Mouse (Mus musculus) c-Kit-positive CD71-positive TER-119-negative erythroid progenitor cells, embryonic 14.5 days (primary cell): ENCODE data around the gene Vnn3.

Experiments
- DNase-seq: peaks from one replicate; pipeline ENCODE4 v3.0.0-alpha.2; 2013; ENCODE audit warnings: low read depth

Vnn3 gene

DNA sequence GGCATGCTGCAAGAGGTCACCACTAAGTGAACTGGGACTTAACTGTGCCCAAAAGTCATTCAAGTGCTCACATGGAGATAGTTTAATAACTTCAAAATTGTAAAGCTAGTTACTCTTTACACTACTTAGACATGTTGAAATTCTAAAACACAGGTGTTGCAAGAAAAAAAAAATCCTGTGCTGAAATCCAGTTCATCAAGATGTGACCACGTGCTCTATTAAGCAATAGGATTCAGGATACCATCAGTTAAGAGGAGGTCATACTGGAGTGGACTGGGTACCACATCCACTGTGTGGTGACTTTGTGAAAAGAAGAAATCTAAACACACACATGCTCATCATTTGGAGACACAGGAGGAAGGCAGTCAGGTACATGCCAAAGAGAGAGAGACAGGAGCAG is 41.7 kb downstream of the Vnn3 start:
- DNase-seq: no peak

DNA sequence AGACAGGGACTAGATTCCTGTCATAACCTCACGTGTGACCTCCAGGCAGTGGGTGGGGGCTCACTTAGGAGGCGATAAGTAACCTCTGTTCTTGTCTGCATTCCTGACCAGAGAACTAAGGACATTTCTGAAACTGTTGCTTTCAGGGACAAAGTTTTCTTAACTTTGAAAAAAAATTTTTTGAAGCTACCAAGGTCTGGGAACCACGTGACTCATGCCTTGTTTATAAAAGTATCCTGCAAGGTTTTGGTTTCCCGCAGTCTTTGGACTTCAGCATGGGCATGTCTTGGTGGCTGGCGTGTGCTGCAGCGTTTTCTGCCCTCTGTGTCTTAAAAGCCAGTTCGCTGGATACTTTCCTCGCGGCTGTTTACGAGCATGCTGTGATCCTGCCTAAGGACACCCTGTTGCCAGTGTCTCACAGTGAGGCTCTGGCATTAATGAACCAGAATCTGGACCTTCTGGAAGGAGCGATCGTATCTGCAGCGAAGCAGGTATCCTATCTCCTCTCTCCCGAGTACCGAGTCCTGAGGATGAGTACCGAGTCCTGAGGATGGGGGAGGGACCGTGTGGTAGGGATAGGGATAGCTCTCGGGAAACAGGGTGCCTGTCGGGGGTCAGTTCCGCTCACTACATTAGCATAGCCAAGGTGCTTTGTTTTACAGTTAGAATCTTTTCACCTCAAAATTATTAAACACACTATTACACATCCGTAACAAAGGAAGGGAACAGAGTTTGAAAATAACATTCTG is 43.5 kb downstream of the Vnn3 start, which contains the start of gene Vnn1:
TSS of gene Vnn1 (plus strand) at position 88 of the 749 bp plus-strand sequence.
- DNase-seq: no peak

- DNase-seq: no peak
Observed at GRCm38 (mm10) chr10:23895376-23895775, 44.1 kb downstream of the Vnn3 start.

- DNase-seq: no peak
Observed at GRCm38 (mm10) chr10:23901119-23901518, 49.9 kb downstream of the Vnn3 start.

GRCm38 (mm10) chr10:23905661-23906060 is 54.4 kb downstream of the Vnn3 start:
- no peak for DNase-seq
